Mouse (Mus musculus) gastrocnemius, adult 18-20 months (tissue): ENCODE data around the gene Fbxl8. TPM values are rescaled to one million over a fixed set of nuclear protein-coding genes. Genes with fewer than 3 reads are reported as not detected.
A peak's percentile ranks its signal among the peaks of the same experiment; 100 is the strongest.
"Not testable (repeated sequence)": the region's sequence is repeated elsewhere in the genome, so short reads cannot be mapped to it uniquely, and the experiment has no call there.

ENCODE experiments used
- DNase-seq: peaks from one replicate; pipeline ENCODE4 v3.0.0; 2021; ENCODE audit warnings: low spot score
- total RNA-seq, 2 experiments: library from RNA; stranded (reverse); gene quantifications; 2 replicates each; pipeline ENCODE4 v1.2.3; 2021

Fbxl8 gene
- total RNA-seq, 2 experiments from 2014 or later, result 0.55 to 0.71 TPM

GRCm38 (mm10) chr8:105281821-105282220 is 17.4 kb downstream of the Fbxl8 start:
- DNase-seq, result no peak

- no peak for DNase-seq
These were observed 17.8 kb downstream of the Fbxl8 start for GRCm38 (mm10) chr8:105282239-105282638.

GRCm38 (mm10) chr8:105283074-105283473 is 18.6 kb downstream of the Fbxl8 start:
- peak; percentile 54 for DNase-seq

- DNase-seq, result no peak
These were observed 21.1 kb downstream of the Fbxl8 start for GRCm38 (mm10) chr8:105285514-105285913.

GRCm38 (mm10) chr8:105286907-105287306 is 22.5 kb downstream of the Fbxl8 start:
- DNase-seq, result no peak

- DNase-seq, result no peak
These were observed 23.8 kb downstream of the Fbxl8 start for GRCm38 (mm10) chr8:105288231-105288630.

GRCm38 (mm10) chr8:105288958-105289732 is 24.7 kb downstream of the Fbxl8 start:
- DNase-seq, result peak; percentile 89

GRCm38 (mm10) chr8:105289805-105290460 is 25.5 kb downstream of the Fbxl8 start, which contains the start of gene 4931428F04Rik:
TSS of gene 4931428F04Rik (minus strand) at chr8:105289864.
- no peak for DNase-seq

- peak; percentile 91 for DNase-seq
These were observed 26.3 kb downstream of the Fbxl8 start for GRCm38 (mm10) chr8:105290554-105291314.

GRCm38 (mm10) chr8:105291364-105291763 is 26.9 kb downstream of the Fbxl8 start:
- not testable (repeated sequence) for DNase-seq

GRCm38 (mm10) chr8:105291802-105292201 is 27.4 kb downstream of the Fbxl8 start:
- not testable (repeated sequence) for DNase-seq

- no peak for DNase-seq
These were observed 28.0 kb downstream of the Fbxl8 start for GRCm38 (mm10) chr8:105292471-105292870.

- DNase-seq, result no peak
These were observed 29.0 kb downstream of the Fbxl8 start for GRCm38 (mm10) chr8:105293405-105293804.

- DNase-seq, result no peak
These were observed 30.3 kb downstream of the Fbxl8 start for GRCm38 (mm10) chr8:105294776-105295175.

GRCm38 (mm10) chr8:105295256-105295655 is 30.8 kb downstream of the Fbxl8 start:
- DNase-seq, result no peak

- no peak for DNase-seq
These were observed 31.6 kb downstream of the Fbxl8 start, which contains the start of gene Exoc3l for GRCm38 (mm10) chr8:105295895-105296573. TSS of gene Exoc3l (minus strand) at chr8:105296101.

- DNase-seq, result peak; percentile 91
These were observed 33.2 kb downstream of the Fbxl8 start, which contains the start of gene E2f4 for GRCm38 (mm10) chr8:105297511-105298192. TSS of gene E2f4 (plus strand) at chr8:105297663.

GRCm38 (mm10) chr8:105298351-105299252 is 34.2 kb downstream of the Fbxl8 start:
- no peak for DNase-seq

GRCm38 (mm10) chr8:105299962-105300361 is 35.5 kb downstream of the Fbxl8 start:
- DNase-seq, result no peak

- no peak for DNase-seq
These were observed 38.9 kb downstream of the Fbxl8 start for GRCm38 (mm10) chr8:105303396-105303795.
